Mouse (Mus musculus): ENCODE results near the gene Ngdn. TPM values are rescaled to one million over a fixed set of nuclear protein-coding genes. Genes with fewer than 3 reads are reported as not detected.
A peak's percentile ranks its signal among the peaks of the same experiment; 100 is the strongest.
"Not testable (repeated sequence)": the region's sequence is repeated elsewhere in the genome, so short reads cannot be mapped to it uniquely, and the experiment has no call there.

Ngdn gene
- total and polyA plus RNA-seq, 2 experiments from 2014 or later: 50.1 to 50.9 TPM

- TF ChIP-seq CTCF (IDR thresholded peaks at IDR 0.05; ENCODE audit: low read depth) (no peak), EP300 (IDR thresholded peaks at IDR 0.05; ENCODE audit: low read depth) (no peak)
- no peaks in the 10 kb centered on the region for H3K27me3 ChIP-seq (ENCODE audit: control insufficient read depth, insufficient read depth, low read length)
- H3K9ac ChIP-seq (replicated peaks; ENCODE audit: low read depth, low read length): peak overlapping the region; percentile 46; the same call in 1 of the 2 replicates
- no peaks in the 10 kb centered on the region for H3K9me3 ChIP-seq (replicated peaks; ENCODE audit: control insufficient read depth, low read length)
- H3K4me1 ChIP-seq (ENCODE audit: control insufficient read depth, insufficient read depth): 0 out of 2 replicates have a peak, but pooled peaks cover 4% of the 10 kb centered on the region
- ATAC-seq (ENCODE audit: insufficient read depth, low read depth): no peak
- 64% methylated on average over 6 of the region's 6 CpGs for WGBS
- H3K27ac ChIP-seq (ENCODE audit: low read depth): peak overlapping the region; percentile 96
- no peak for DNase-seq (ENCODE audit: low spot score)
- peaks cover 75% of the 10 kb centered on the region for H3K36me3 ChIP-seq (replicated peaks; ENCODE audit: control insufficient read depth, insufficient read depth, low read length)
- H3K4me3 ChIP-seq (ENCODE audit: low read depth, low read length): no peak overlapping the region
- peak overlapping the region; percentile 61 for H3K4me2 ChIP-seq (ENCODE audit: low read depth, low read length)
These were observed 41.0 kb upstream of the Ngdn start for GRCm38 (mm10) chr14:54974068-54974791.

- Histone ChIP-seq H3K36me3 (replicated peaks; ENCODE audit: control insufficient read depth, insufficient read depth, low read length) (peaks cover 80% of the 10 kb centered on the region), H3K27ac (ENCODE audit: low read depth) (peak within 1 kb of the TSS; percentile 96), H3K9ac (replicated peaks; ENCODE audit: low read depth, low read length) (no peak within 1 kb of the TSS; the same call in 1 of the 2 replicates), H3K27me3 (ENCODE audit: control insufficient read depth, insufficient read depth, low read length) (no peaks in the 10 kb centered on the region), H3K4me3 (ENCODE audit: low read depth, low read length) (no peak within 1 kb of the TSS), H3K9me3 (replicated peaks; ENCODE audit: control insufficient read depth, low read length) (no peaks in the 10 kb centered on the region), H3K4me1 (ENCODE audit: control insufficient read depth, insufficient read depth) (0 out of 2 replicates have a peak, but pooled peaks cover 4% of the 10 kb centered on the region), H3K4me2 (ENCODE audit: low read depth, low read length) (peak within 1 kb of the TSS; percentile 30; the same call in 1 of the 2 replicates)
- no peak for ATAC-seq (ENCODE audit: insufficient read depth, low read depth)
- DNase-seq (ENCODE audit: low spot score): no peak
- 23% methylated on average over 1 of the region's 1 CpGs for WGBS
- no peak for TF ChIP-seq EP300 (IDR thresholded peaks at IDR 0.05; ENCODE audit: low read depth)
- TF ChIP-seq CTCF (IDR thresholded peaks at IDR 0.05; ENCODE audit: low read depth): no peak
These were observed 38.6 kb upstream of the Ngdn start, which contains the start of gene Gm17428 for GRCm38 (mm10) chr14:54976633-54977032. Gene Gm17428 (plus strand): TSS chr14:54976933.

GRCm38 (mm10) chr14:54978664-54979063 lies 36.6 kb upstream of the Ngdn start:
- no peak for TF ChIP-seq CTCF (IDR thresholded peaks at IDR 0.05; ENCODE audit: low read depth)
- TF ChIP-seq EP300 (IDR thresholded peaks at IDR 0.05; ENCODE audit: low read depth): no peak
- H3K4me3 ChIP-seq (ENCODE audit: low read depth, low read length): 0 out of 2 replicates have a peak overlapping the region, but pooled peaks have one; percentile 7
- H3K27me3 ChIP-seq (ENCODE audit: control insufficient read depth, insufficient read depth, low read length): no peaks in the 10 kb centered on the region
- H3K36me3 ChIP-seq (replicated peaks; ENCODE audit: control insufficient read depth, insufficient read depth, low read length): peaks cover 79% of the 10 kb centered on the region
- H3K27ac ChIP-seq (ENCODE audit: low read depth): peak overlapping the region; percentile 66
- H3K9ac ChIP-seq (replicated peaks; ENCODE audit: low read depth, low read length): peak overlapping the region; percentile 43; the same call in 1 of the 2 replicates
- ATAC-seq (ENCODE audit: insufficient read depth, low read depth): no peak
- no peak for DNase-seq (ENCODE audit: low spot score)
- peak overlapping the region; percentile 30 for H3K4me2 ChIP-seq (ENCODE audit: low read depth, low read length)
- 0 out of 2 replicates have a peak, but pooled peaks cover 4% of the 10 kb centered on the region for H3K4me1 ChIP-seq (ENCODE audit: control insufficient read depth, insufficient read depth)
- no peaks in the 10 kb centered on the region for H3K9me3 ChIP-seq (replicated peaks; ENCODE audit: control insufficient read depth, low read length)
- WGBS: 61% methylated on average over 8 of the region's 8 CpGs

- peak overlapping the region; percentile 9; the same call in 1 of the 2 replicates for H3K4me2 ChIP-seq (ENCODE audit: low read depth, low read length)
- H3K9me3 ChIP-seq (replicated peaks; ENCODE audit: control insufficient read depth, low read length): no peaks in the 10 kb centered on the region
- 0 out of 2 replicates have a peak, but pooled peaks cover 4% of the 10 kb centered on the region for H3K4me1 ChIP-seq (ENCODE audit: control insufficient read depth, insufficient read depth)
- ATAC-seq (ENCODE audit: insufficient read depth, low read depth) (no peak), DNase-seq (ENCODE audit: low spot score) (no peak)
- no peaks in the 10 kb centered on the region for H3K27me3 ChIP-seq (ENCODE audit: control insufficient read depth, insufficient read depth, low read length)
- no peak overlapping the region for H3K4me3 ChIP-seq (ENCODE audit: low read depth, low read length)
- peak overlapping the region; percentile 8; the same call in 1 of the 2 replicates for H3K9ac ChIP-seq (replicated peaks; ENCODE audit: low read depth, low read length)
- H3K27ac ChIP-seq (ENCODE audit: low read depth): peak overlapping the region; percentile 99
- peaks cover 84% of the 10 kb centered on the region for H3K36me3 ChIP-seq (replicated peaks; ENCODE audit: control insufficient read depth, insufficient read depth, low read length)
- WGBS: 59% methylated on average over 7 of the region's 7 CpGs
- TF ChIP-seq CTCF (IDR thresholded peaks at IDR 0.05; ENCODE audit: low read depth) (no peak), EP300 (IDR thresholded peaks at IDR 0.05; ENCODE audit: low read depth) (no peak)
These were observed 33.3 kb upstream of the Ngdn start for GRCm38 (mm10) chr14:54981934-54982333.

- peak overlapping the region; percentile 99 for H3K27ac ChIP-seq (ENCODE audit: low read depth)
- TF ChIP-seq EP300 (IDR thresholded peaks at IDR 0.05; ENCODE audit: low read depth): peak; percentile 29; the same call in 1 of the 2 replicates
- peak overlapping the region; percentile 46 for H3K4me3 ChIP-seq (ENCODE audit: low read depth, low read length)
- not testable (repeated sequence) for H3K4me1 ChIP-seq (ENCODE audit: control insufficient read depth, insufficient read depth); DNase-seq (ENCODE audit: low spot score); H3K9me3 ChIP-seq (replicated peaks; ENCODE audit: control insufficient read depth, low read length); H3K27me3 ChIP-seq (ENCODE audit: control insufficient read depth, insufficient read depth, low read length)
- peak; percentile 71 for ATAC-seq (ENCODE audit: insufficient read depth, low read depth)
- H3K4me2 ChIP-seq (ENCODE audit: low read depth, low read length): peak overlapping the region; percentile 62
- peaks cover 68% of the 10 kb centered on the region for H3K36me3 ChIP-seq (replicated peaks; ENCODE audit: control insufficient read depth, insufficient read depth, low read length)
- 43% methylated on average over 9 of the region's 9 CpGs for WGBS
- peak overlapping the region; percentile 54 for H3K9ac ChIP-seq (replicated peaks; ENCODE audit: low read depth, low read length)
These were observed 26.8 kb upstream of the Ngdn start for GRCm38 (mm10) chr14:54988350-54988874.
